ENCODE assay signal across 21 mouse cellular contexts in the genomic region with DNA sequence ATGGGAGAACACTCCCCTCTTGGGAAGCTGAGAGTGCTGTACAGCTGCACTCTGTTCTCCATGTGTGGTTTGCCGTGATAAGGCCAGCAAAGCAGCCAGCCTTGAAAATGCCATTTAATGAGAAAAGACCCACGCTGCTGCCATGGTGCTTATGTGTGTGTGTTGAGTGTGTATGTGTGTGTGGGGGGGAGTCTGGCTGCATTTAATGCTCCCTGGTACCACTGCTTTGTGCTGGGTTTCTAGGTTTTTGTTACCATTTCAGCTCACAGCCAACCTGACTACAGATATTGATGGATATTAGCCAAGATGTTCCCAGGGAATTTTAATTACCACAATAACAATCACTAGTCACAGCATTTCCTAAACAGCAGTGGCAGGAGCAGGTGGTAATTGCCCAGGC.
DNase-seq lines count a peak whose midpoint lies in the region; ATAC-seq and TF ChIP-seq lines count a peak whose summit lies in the region.
"Had no signal": no experiment of that assay in that cellular context is flagged by ENCODE, and none has a peak within 500 bp of the region (broad histone marks: within the 10 kb centered on the region; RNA-seq: fewer than 3 reads in every experiment).

No protein-coding gene starts in this region.

- no peak for TF ChIP-seq EP300 in stomach, postnatal 0 days (optimal IDR thresholded peaks at IDR 0.05)

- no peaks in the 10 kb centered on the region for H3K27me3 ChIP-seq in hindbrain, embryonic 10.5 days (ENCODE audit: insufficient read depth, poor library complexity, severe bottlenecking)
- H3K27me3 ChIP-seq in hindbrain, embryonic 11.5 days (ENCODE audit: control insufficient read depth, insufficient read depth, low read length) = no peaks in the 10 kb centered on the region
- no peaks in the 10 kb centered on the region for H3K27me3 ChIP-seq in forebrain, embryonic 15.5 days
- H3K27me3 ChIP-seq in stomach, postnatal 0 days (ENCODE audit: control insufficient read depth, insufficient read depth, low read length) = no peaks in the 10 kb centered on the region
- H3K27me3 ChIP-seq: heart, embryonic 13.5 days; stomach, embryonic 15.5 days had no signal

- H3K4me3 ChIP-seq in hindbrain, embryonic 10.5 days = no peak overlapping the region
- no peak overlapping the region for H3K4me3 ChIP-seq in hindbrain, embryonic 11.5 days (ENCODE audit: low read depth, low read length)
- H3K4me3 ChIP-seq in forebrain, embryonic 15.5 days = no peak overlapping the region
- H3K4me3 ChIP-seq in stomach, postnatal 0 days (ENCODE audit: low read depth, low read length) = no peak overlapping the region
- H3K4me3 ChIP-seq: heart, embryonic 13.5 days; left cerebral cortex, adult 2 months; myocyte; stomach, embryonic 15.5 days had no signal

- peaks cover 45% of the 10 kb centered on the region for H3K4me1 ChIP-seq in hindbrain, embryonic 10.5 days (replicated peaks)
- H3K4me1 ChIP-seq in hindbrain, embryonic 11.5 days (replicated peaks; ENCODE audit: control insufficient read depth, insufficient read depth, low read length) = no peaks in the 10 kb centered on the region
- H3K4me1 ChIP-seq in forebrain, embryonic 15.5 days = peaks cover 27% of the 10 kb centered on the region
- H3K4me1 ChIP-seq in stomach, postnatal 0 days (replicated peaks; ENCODE audit: control insufficient read depth, insufficient read depth) = no peaks in the 10 kb centered on the region

- no peaks in the 10 kb centered on the region for H3K36me3 ChIP-seq in hindbrain, embryonic 10.5 days
- H3K36me3 ChIP-seq in hindbrain, embryonic 11.5 days (ENCODE audit: control insufficient read depth, insufficient read depth, low read length) = no peaks in the 10 kb centered on the region
- no peaks in the 10 kb centered on the region for H3K36me3 ChIP-seq in forebrain, embryonic 15.5 days
- no peaks in the 10 kb centered on the region for H3K36me3 ChIP-seq in stomach, postnatal 0 days (ENCODE audit: control insufficient read depth, insufficient read depth, low read length)
- H3K36me3 ChIP-seq: heart, embryonic 13.5 days; stomach, embryonic 15.5 days had no signal

- H3K4me2 ChIP-seq in hindbrain, embryonic 11.5 days (replicated peaks; ENCODE audit: low read depth, low read length) = no peak overlapping the region
- H3K4me2 ChIP-seq in forebrain, embryonic 15.5 days (replicated peaks) = no peak overlapping the region
- H3K4me2 ChIP-seq in stomach, postnatal 0 days (replicated peaks; ENCODE audit: low read depth) = no peak overlapping the region
- H3K4me2 ChIP-seq: heart, embryonic 13.5 days; stomach, embryonic 15.5 days had no signal

- H3K9ac ChIP-seq in hindbrain, embryonic 11.5 days (ENCODE audit: low read depth, low read length) = no peak overlapping the region
- H3K9ac ChIP-seq in forebrain, embryonic 15.5 days (replicated peaks) = no peak overlapping the region
- H3K9ac ChIP-seq in stomach, postnatal 0 days (ENCODE audit: low read length) = no peak overlapping the region
- H3K9ac ChIP-seq: heart, embryonic 13.5 days; liver, postnatal 0 days; stomach, embryonic 15.5 days had no signal

- TF ChIP-seq CTCF in stomach, postnatal 0 days (IDR thresholded peaks at IDR 0.05; ENCODE audit: low read depth) = no peak

- peak overlapping the region; percentile 45; the same call in 1 of the 2 replicates for H3K27ac ChIP-seq in hindbrain, embryonic 10.5 days
- H3K27ac ChIP-seq in hindbrain, embryonic 11.5 days (ENCODE audit: low read depth, low read length) = no peak overlapping the region
- H3K27ac ChIP-seq in forebrain, embryonic 15.5 days (replicated peaks) = peak overlapping the region; percentile 45
- H3K27ac ChIP-seq in stomach, postnatal 0 days (replicated peaks) = no peak overlapping the region
- H3K27ac ChIP-seq: heart, embryonic 13.5 days; left cerebral cortex, adult 2 months; stomach, embryonic 15.5 days had no signal

- no peak for DNase-seq in hindbrain, embryonic 10.5 days (ENCODE audit: low spot score)
- DNase-seq in hindbrain, embryonic 11.5 days (ENCODE audit: low spot score) = no peak
- DNase-seq in Muller cell, postnatal 12 days (ENCODE audit: inconsistent ontology term) = peak; percentile 74
- no peak for DNase-seq in stomach, postnatal 0 days (ENCODE audit: low spot score)
- DNase-seq in layer of hippocampus, adult 18-20 months (ENCODE audit: low spot score in 2 of 2) = no peak
- no peak for DNase-seq in kidney, adult 9 months
- DNase-seq: cerebellum, adult 2 months; cerebellum, postnatal 36 days; gastrocnemius, postnatal 10 days; heart, adult 11 months; kidney, adult 8-10 months; kidney, postnatal 25 days; left cerebral cortex, postnatal 4 days; liver, postnatal 0 days; lung, postnatal 10 days had no signal

- ATAC-seq in hindbrain, embryonic 11.5 days (ENCODE audit: low FRiP score) = no peak
- 0 out of 2 replicates have a peak, but pooled peaks have one; percentile 19 for ATAC-seq in forebrain, embryonic 15.5 days (replicated peaks)
- ATAC-seq in megakaryocyte-erythroid progenitor cell, adult 5-6 weeks (replicated peaks; ENCODE audit: low FRiP score, low TSS enrichment, poor library complexity, severe bottlenecking) = 0 out of 2 replicates have a peak, but pooled peaks have one; percentile 6
- ATAC-seq in stomach, postnatal 0 days (ENCODE audit: low FRiP score, low TSS enrichment) = no peak
- ATAC-seq: liver, postnatal 0 days had no signal

- H3K9me3 ChIP-seq in hindbrain, embryonic 10.5 days = no peaks in the 10 kb centered on the region
- no peaks in the 10 kb centered on the region for H3K9me3 ChIP-seq in hindbrain, embryonic 11.5 days (ENCODE audit: control insufficient read depth, low read length)
- no peaks in the 10 kb centered on the region for H3K9me3 ChIP-seq in forebrain, embryonic 15.5 days
- H3K9me3 ChIP-seq in stomach, postnatal 0 days (ENCODE audit: control insufficient read depth, low read length) = no peaks in the 10 kb centered on the region
- H3K9me3 ChIP-seq: heart, embryonic 13.5 days; stomach, embryonic 15.5 days had no signal

- WGBS in hindbrain, embryonic 10.5 days = 77% methylated on average over 2 of the region's 2 CpGs
- WGBS in hindbrain, embryonic 11.5 days = 82% methylated on average over 2 of the region's 2 CpGs
- WGBS in forebrain, embryonic 15.5 days = 28% methylated on average over 2 of the region's 2 CpGs
- 85% methylated on average over 2 of the region's 2 CpGs for WGBS in stomach, postnatal 0 days

Comparison
In these comparisons a context has a peak if more than half of its experiments do, and no peak if none do; other contexts are left out.
1. H3K27ac ChIP-seq: peak in hindbrain, embryonic 10.5 days (single experiment) and forebrain, embryonic 15.5 days (single experiment); none in hindbrain, embryonic 11.5 days (single experiment) and stomach, postnatal 0 days (single experiment).
2. ATAC-seq: peak in forebrain, embryonic 15.5 days (single experiment) and megakaryocyte-erythroid progenitor cell, adult 5-6 weeks (single experiment); none in hindbrain, embryonic 11.5 days (single experiment) and stomach, postnatal 0 days (single experiment).